Mouse (Mus musculus): Measurements from ENCODE around the gene Mdp1.
A peak's percentile ranks its signal among the peaks of the same experiment; 100 is the strongest.

Mdp1 gene

GRCm38 (mm10) chr14:55643060-55643907 is 17.0 kb downstream of the Mdp1 start, which contains the start of gene Tm9sf1:
Gene Tm9sf1 (minus strand): TSS chr14:55643806.
- DNase-seq (ENCODE audit: low spot score in 2 of 2) = peak; percentile 86 to 91

GRCm38 (mm10) chr14:55642679-55643059 is 17.6 kb downstream of the Mdp1 start:
- DNase-seq (ENCODE audit: low spot score in 2 of 2) = no peak

- DNase-seq (ENCODE audit: low spot score in 2 of 2) = no peak
These were observed 19.0 kb downstream of the Mdp1 start for GRCm38 (mm10) chr14:55641291-55641690.

GRCm38 (mm10) chr14:55640816-55641215 is 19.5 kb downstream of the Mdp1 start:
- no peak for DNase-seq (ENCODE audit: low spot score in 2 of 2)

- no peak for DNase-seq (ENCODE audit: low spot score in 2 of 2)
These were observed 22.5 kb downstream of the Mdp1 start, which contains the start of gene Gm49378 for GRCm38 (mm10) chr14:55637795-55638194. Gene Gm49378 (minus strand): TSS chr14:55637895.

GRCm38 (mm10) chr14:55635523-55636007 is 24.7 kb downstream of the Mdp1 start, which contains the start of gene Ipo4:
Gene Ipo4 (minus strand): TSS chr14:55635957.
- peak; percentile 79 to 89 for DNase-seq (ENCODE audit: low spot score in 2 of 2)

- peak in 1 of 2 experiments; percentile 35 for DNase-seq (ENCODE audit: low spot score in 2 of 2)
These were observed 25.3 kb downstream of the Mdp1 start for GRCm38 (mm10) chr14:55634874-55635522.

- DNase-seq (ENCODE audit: low spot score in 2 of 2) = peak; percentile 32 to 43
These were observed 31.0 kb downstream of the Mdp1 start for GRCm38 (mm10) chr14:55629312-55629711.

GRCm38 (mm10) chr14:55628077-55628827 is 32.1 kb downstream of the Mdp1 start:
- DNase-seq (ENCODE audit: low spot score in 2 of 2) = no peak

GRCm38 (mm10) chr14:55618486-55619195 is 41.7 kb downstream of the Mdp1 start:
- DNase-seq (ENCODE audit: low spot score in 2 of 2) = no peak

GRCm38 (mm10) chr14:55617822-55618221 is 42.5 kb downstream of the Mdp1 start, which contains the start of gene Rec8:
Gene Rec8 (plus strand): TSS chr14:55618037.
- no peak for DNase-seq (ENCODE audit: low spot score in 2 of 2)

GRCm38 (mm10) chr14:55616844-55617243 is 43.5 kb downstream of the Mdp1 start:
- DNase-seq (ENCODE audit: low spot score in 2 of 2) = no peak

- no peak for DNase-seq (ENCODE audit: low spot score in 2 of 2)
These were observed 44.4 kb downstream of the Mdp1 start for GRCm38 (mm10) chr14:55615876-55616275.

GRCm38 (mm10) chr14:55614565-55615178 is 45.6 kb downstream of the Mdp1 start:
- no peak for DNase-seq (ENCODE audit: low spot score in 2 of 2)

GRCm38 (mm10) chr14:55613346-55613745 is 47.0 kb downstream of the Mdp1 start:
- DNase-seq (ENCODE audit: low spot score in 2 of 2) = no peak

- DNase-seq (ENCODE audit: low spot score in 2 of 2) = no peak
These were observed 52.0 kb downstream of the Mdp1 start for GRCm38 (mm10) chr14:55608339-55608738.
